Mouse (Mus musculus): ENCODE results near the gene Ccm2. TPM values are rescaled to one million over a fixed set of nuclear protein-coding genes. Genes with fewer than 3 reads are reported as not detected.

Ccm2 gene
- total RNA-seq, 2 experiments from 2014 or later: 54.3 to 54.4 TPM

DNA sequence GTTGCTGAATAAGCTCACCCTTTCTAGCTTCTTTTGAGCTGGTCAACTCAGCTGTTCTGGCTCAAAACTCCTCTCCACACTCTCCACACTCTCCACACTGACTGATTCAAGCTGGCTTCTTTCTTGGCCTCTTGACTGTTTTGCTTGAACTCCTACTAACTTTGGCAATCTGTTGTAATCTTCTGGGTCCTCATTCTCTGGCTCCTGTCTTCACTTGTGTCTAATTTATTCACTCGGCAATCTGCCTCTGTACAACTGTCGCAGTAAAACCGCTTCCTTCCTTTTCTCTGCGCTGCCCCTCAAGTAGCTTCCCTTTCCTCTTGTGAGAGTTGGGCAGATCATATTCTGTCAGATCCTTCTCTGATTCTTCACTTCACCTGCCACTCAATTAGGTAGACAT, 81.0 kb downstream of the Ccm2 start:
- intact Hi-C loops (cut with DNase I): loop anchor here (10.0 kb wide), 1 partner anchor 153 kb away; the partner anchor contains the start of gene Purb
- no peak for DNase-seq (ENCODE audit: low spot score in 2 of 2)

DNA sequence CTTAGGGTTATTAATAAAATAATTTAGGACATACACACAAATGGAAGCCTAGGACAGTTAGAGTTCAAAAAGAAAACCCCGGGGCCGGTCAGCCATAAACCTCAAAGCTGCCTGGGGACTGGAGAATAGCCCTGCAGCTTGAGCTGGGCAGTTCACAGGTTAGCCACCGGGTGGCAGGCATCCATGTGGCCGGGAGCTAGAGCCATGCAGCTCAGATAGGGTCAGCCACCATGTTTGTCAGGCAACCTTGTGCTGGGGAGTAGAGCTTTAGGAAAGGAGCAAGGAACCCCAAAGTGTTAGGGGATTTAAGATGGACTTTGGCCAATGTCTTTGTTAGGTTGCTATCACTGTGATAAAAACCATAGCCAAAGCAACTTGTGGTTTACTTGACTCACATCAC, 81.9 kb downstream of the Ccm2 start:
- peak in 1 of 2 experiments; percentile 39 for DNase-seq (ENCODE audit: low spot score in 2 of 2)
- intact Hi-C loops (cut with DNase I): loop anchor here (10.0 kb wide), 1 partner anchor 154 kb away; the partner anchor contains the start of gene Purb

DNA sequence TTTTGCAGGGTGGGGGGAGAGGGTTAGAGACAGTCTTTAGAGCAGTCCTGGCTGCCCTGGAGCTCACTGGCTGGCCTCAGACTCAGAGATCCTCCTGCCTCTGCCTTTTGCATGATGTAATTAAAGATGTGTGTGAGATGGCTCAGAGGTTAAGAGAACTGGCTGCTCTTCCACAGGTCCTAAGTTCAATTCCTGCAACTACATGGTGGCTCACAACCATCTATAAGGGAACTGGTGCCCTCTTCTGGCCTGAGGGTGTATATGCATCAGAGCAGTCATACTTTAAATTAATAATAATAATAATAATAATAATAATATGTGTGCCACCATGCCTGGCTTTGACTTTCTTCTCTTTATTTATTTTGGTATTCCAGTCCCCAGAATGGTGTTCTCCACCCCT, 83.0 kb downstream of the Ccm2 start:
- intact Hi-C loops (cut with DNase I): loop anchor here (10.0 kb wide), 1 partner anchor 155 kb away; the partner anchor contains the start of gene Purb
- DNase-seq (ENCODE audit: low spot score in 2 of 2): no peak

DNA sequence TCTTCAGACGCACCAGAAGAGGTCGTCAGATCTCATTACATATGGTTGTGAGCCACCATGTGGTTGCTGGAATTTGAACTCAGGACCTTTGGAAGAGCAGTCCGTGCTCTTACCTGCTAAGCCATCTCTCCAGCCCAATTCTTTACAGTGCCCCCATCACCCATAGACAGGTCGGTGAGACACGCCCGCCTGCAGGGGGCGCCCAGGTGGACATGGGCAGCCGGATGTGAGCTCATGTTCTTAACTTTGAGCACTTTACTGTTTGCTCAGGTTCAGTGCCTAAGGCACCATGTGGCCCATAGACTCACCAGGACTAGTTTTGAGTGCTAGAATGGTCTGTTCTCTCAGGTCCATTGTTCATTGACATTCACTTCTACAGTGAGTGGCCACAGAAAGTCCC, 89.5 kb downstream of the Ccm2 start:
- no peak for DNase-seq (ENCODE audit: low spot score in 2 of 2)
- intact Hi-C loops (cut with DNase I): no loop called here

DNA sequence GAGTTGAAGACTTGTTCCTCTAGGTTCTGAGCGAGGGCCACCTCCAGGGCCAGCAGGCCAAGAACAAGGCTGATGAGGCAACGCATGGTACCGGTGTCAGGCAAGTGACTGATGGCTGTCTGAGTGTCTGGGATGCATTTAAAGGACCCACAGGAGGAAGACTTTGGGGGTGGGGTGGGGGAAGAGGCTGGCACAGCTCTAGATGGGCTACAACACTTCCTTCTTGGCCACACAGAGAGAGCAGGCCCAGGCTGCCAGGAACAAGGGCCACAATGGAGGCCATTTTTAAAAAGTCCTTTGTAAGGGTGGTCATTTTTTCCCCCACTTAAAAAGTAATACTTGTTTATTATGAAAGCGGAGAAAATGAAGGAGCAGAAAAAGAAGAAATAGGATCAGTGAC, 91.8 kb downstream of the Ccm2 start, which contains the start of gene Wap:
Gene Wap, minus strand, starts transcription at position 101 of the 400 bp plus-strand sequence.
- intact Hi-C loops (cut with DNase I): no loop called here
- DNase-seq (ENCODE audit: low spot score in 2 of 2): no peak

DNA sequence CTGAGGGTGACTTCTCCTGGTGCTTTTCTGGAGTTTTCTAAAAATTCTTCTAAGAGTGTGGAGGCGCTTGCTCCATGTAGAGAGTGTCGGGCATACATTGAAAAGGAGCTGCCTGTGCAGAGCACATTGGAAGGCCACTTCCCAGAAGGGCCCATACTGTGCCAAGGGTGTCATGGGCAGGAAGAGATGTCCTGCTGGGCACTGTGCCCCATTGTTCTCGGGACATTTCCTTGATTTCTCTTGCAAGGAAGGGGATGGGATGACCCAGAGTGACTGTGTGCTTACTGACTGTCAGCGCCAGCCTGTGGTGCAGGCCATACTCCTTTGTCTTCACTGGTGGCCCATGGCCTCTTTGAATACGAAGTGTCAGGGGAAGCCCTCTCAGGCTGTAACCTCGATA, 92.4 kb downstream of the Ccm2 start:
- DNase-seq (ENCODE audit: low spot score in 2 of 2): no peak
- intact Hi-C loops (cut with DNase I): no loop called here

DNA sequence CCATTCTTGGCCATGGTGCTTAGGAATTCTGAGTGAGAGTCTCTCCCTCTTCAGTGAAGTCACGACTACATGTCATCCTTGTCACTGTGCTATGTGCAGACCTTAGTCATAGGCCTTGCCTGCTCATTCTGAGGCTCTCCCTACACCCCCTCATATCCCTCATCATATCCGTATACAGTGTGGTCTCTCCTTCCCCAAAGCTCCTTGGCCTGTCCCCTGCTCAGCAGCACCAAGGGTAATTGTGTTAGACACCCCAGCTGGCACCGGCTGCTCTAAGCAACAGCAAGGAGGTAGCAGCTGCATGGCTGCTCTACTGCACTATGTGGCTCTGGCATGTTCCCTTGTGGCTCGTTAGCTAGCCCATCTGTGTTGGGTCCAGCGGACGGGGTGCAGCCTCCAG, 97.9 kb downstream of the Ccm2 start:
- no peak for DNase-seq (ENCODE audit: low spot score in 2 of 2)

More for the DNA sequence above, 97.9 kb downstream of the Ccm2 start:
- intact Hi-C loops (cut with DNase I): no loop called here

Other genes starting within 250 kb of the Ccm2 start
- 100 to 1,000 TPM; 202 to 213 TPM for gene Zmiz2, start 157.8 kb upstream of the Ccm2 start, total RNA-seq (2021)
- 1,000 to 10,000 TPM; 2,019 to 2,143 TPM for gene Ppia, start 131.4 kb upstream of the Ccm2 start, total RNA-seq (2021)
- 10 to 100 TPM; 29.5 to 34.4 TPM for gene H2afv, start 102.4 kb upstream of the Ccm2 start, total RNA-seq (2021)
- gene Purb, start 71.0 kb upstream of the Ccm2 start, total RNA-seq (2021): 100 to 1,000 TPM; 300 to 303 TPM
- under 1 TPM; 0.40 to 0.68 TPM for gene Myo1g, start 25.9 kb upstream of the Ccm2 start, total RNA-seq (2021)
- 10 to 100 TPM; 59.0 to 61.0 TPM for gene Nacad, start 59.2 kb downstream of the Ccm2 start, total RNA-seq (2021)
- gene Tbrg4, start 79.2 kb downstream of the Ccm2 start, total RNA-seq (2021): 10 to 100 TPM; 46.4 to 47.9 TPM
- gene Wap, start 91.8 kb downstream of the Ccm2 start, total RNA-seq (2021): not detected
- gene Ramp3, start 111.6 kb downstream of the Ccm2 start, total RNA-seq (2021): 10 to 100 TPM; 35.4 to 40.1 TPM